Mouse (Mus musculus) E14TG2a.4 (cell line): ENCODE measurements around the gene Zpr1.

Experiments
- CTCF ChIP-seq: conservative IDR thresholded peaks from 2 replicates; pipeline ENCODE4 v1.5.1; 2014; ENCODE audit warnings: low read length
- NANOG ChIP-seq: IDR thresholded peaks from 2 replicates; pipeline ENCODE4 v1.6.1; 2014; ENCODE audit warnings: borderline replicate concordance, low read length, mixed read lengths

DNA sequence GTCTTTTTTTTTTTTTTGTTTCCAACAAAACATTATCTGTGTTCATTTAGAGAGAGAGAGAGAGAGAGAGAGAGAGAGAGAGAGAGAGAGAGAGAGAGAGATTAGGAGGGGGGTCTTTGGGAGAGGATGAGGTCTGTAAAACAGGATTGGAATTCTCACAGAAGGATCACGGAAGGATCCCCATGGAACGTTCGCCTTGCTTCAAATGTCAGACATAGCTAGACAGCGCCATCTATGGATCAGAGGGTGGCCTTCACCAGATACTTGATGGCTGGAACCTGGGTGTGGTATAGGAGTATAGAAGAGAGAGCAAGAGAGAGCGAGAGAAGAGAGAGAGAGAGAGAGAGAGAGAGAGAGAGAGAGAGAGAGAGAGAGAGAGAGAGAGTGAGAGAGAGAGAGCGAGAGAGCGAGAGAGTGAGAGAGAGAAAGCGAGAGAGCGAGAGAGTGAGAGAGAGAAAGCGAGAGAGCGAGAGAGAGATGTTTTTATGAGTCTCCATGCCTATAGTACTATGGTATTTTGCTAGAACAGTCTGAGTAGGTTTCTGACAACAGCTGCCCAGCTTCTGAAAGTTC is 26.0 kb upstream of the Zpr1 start:
- TF ChIP-seq CTCF: peak; percentile 37; the same call in 1 of the 2 replicates
- no peak for TF ChIP-seq NANOG
